Mouse (Mus musculus): Measurements from ENCODE around the gene Ccr1. TPM values are rescaled to one million over a fixed set of nuclear protein-coding genes. Genes with fewer than 3 reads are reported as not detected.

Gene Ccr1
- 3.1 and 4.9 TPM in 2 replicates for polyA plus RNA-seq (2012; rRNA removed)

GRCm38 (mm10) chr9:123968290-123968912 lies at the start of gene Ccr1:
Gene Ccr1, minus strand, starts transcription at chr9:123968692.
- WGBS = 80% methylated on average over 1 of the region's 1 CpGs
- DNase-seq = no peak
- no peak for TF ChIP-seq CTCF (IDR thresholded peaks at IDR 0.05; ENCODE audit: insufficient read depth, low read length)
- no peak for TF ChIP-seq POLR2A (IDR thresholded peaks at IDR 0.05; ENCODE audit: borderline replicate concordance, extremely low read depth, low read depth, low read length)
- H3K4me3 ChIP-seq (replicated peaks; ENCODE audit: extremely low read depth, low read depth, low read length) = no peak within 1 kb of the TSS
- H3K4me1 ChIP-seq (ENCODE audit: control insufficient read depth, insufficient read depth, low read length) = no peaks in the 10 kb centered on the region

GRCm38 (mm10) chr9:124016048-124016447 lies 47.6 kb upstream of the Ccr1 start:
- TF ChIP-seq CTCF (IDR thresholded peaks at IDR 0.05; ENCODE audit: insufficient read depth, low read length) = no peak
- TF ChIP-seq POLR2A (IDR thresholded peaks at IDR 0.05; ENCODE audit: borderline replicate concordance, extremely low read depth, low read depth, low read length) = no peak
- Histone ChIP-seq H3K4me3 (replicated peaks; ENCODE audit: extremely low read depth, low read depth, low read length) (no peak overlapping the region), H3K4me1 (ENCODE audit: control insufficient read depth, insufficient read depth, low read length) (no peaks in the 10 kb centered on the region)
- DNase-seq = no peak
- 65% methylated on average over 2 of the region's 2 CpGs for WGBS

- no peak for DNase-seq
- no peak overlapping the region for H3K4me3 ChIP-seq (replicated peaks; ENCODE audit: extremely low read depth, low read depth, low read length)
- 76% methylated on average over 2 of the region's 2 CpGs for WGBS
- no peaks in the 10 kb centered on the region for H3K4me1 ChIP-seq (ENCODE audit: control insufficient read depth, insufficient read depth, low read length)
- no peak for TF ChIP-seq POLR2A (IDR thresholded peaks at IDR 0.05; ENCODE audit: borderline replicate concordance, extremely low read depth, low read depth, low read length)
- TF ChIP-seq CTCF (IDR thresholded peaks at IDR 0.05; ENCODE audit: insufficient read depth, low read length) = no peak
Observed at GRCm38 (mm10) chr9:124014985-124015652, 46.6 kb upstream of the Ccr1 start.

- Histone ChIP-seq H3K4me3 (replicated peaks; ENCODE audit: extremely low read depth, low read depth, low read length) (no peak overlapping the region), H3K4me1 (ENCODE audit: control insufficient read depth, insufficient read depth, low read length) (no peaks in the 10 kb centered on the region)
- WGBS = 72% methylated on average over 3 of the region's 3 CpGs
- TF ChIP-seq CTCF (IDR thresholded peaks at IDR 0.05; ENCODE audit: insufficient read depth, low read length) (no peak), POLR2A (IDR thresholded peaks at IDR 0.05; ENCODE audit: borderline replicate concordance, extremely low read depth, low read depth, low read length) (no peak)
- DNase-seq = no peak
Observed at GRCm38 (mm10) chr9:124013270-124013669, 44.8 kb upstream of the Ccr1 start.

- TF ChIP-seq POLR2A (IDR thresholded peaks at IDR 0.05; ENCODE audit: borderline replicate concordance, extremely low read depth, low read depth, low read length) = no peak
- TF ChIP-seq CTCF (IDR thresholded peaks at IDR 0.05; ENCODE audit: insufficient read depth, low read length) = no peak
- 58% methylated on average over 2 of the region's 2 CpGs for WGBS
Observed at GRCm38 (mm10) chr9:124012691-124013090, 44.2 kb upstream of the Ccr1 start.

GRCm38 (mm10) chr9:123999784-124000183 lies 31.3 kb upstream of the Ccr1 start:
- 74% methylated on average over 2 of the region's 2 CpGs for WGBS
- H3K4me3 ChIP-seq (replicated peaks; ENCODE audit: extremely low read depth, low read depth, low read length) = no peak overlapping the region
- TF ChIP-seq CTCF (IDR thresholded peaks at IDR 0.05; ENCODE audit: insufficient read depth, low read length) (no peak), POLR2A (IDR thresholded peaks at IDR 0.05; ENCODE audit: borderline replicate concordance, extremely low read depth, low read depth, low read length) (no peak)
- no peaks in the 10 kb centered on the region for H3K4me1 ChIP-seq (ENCODE audit: control insufficient read depth, insufficient read depth, low read length)
- DNase-seq = no peak

More at GRCm38 (mm10) chr9:124012691-124013090, 44.2 kb upstream of the Ccr1 start:
- no peaks in the 10 kb centered on the region for H3K4me1 ChIP-seq (ENCODE audit: control insufficient read depth, insufficient read depth, low read length)
- H3K4me3 ChIP-seq (replicated peaks; ENCODE audit: extremely low read depth, low read depth, low read length) = no peak overlapping the region
- DNase-seq = no peak

- 51% methylated on average over 3 of the region's 3 CpGs for WGBS
- DNase-seq = no peak
- Histone ChIP-seq H3K4me3 (replicated peaks; ENCODE audit: extremely low read depth, low read depth, low read length) (no peak overlapping the region), H3K4me1 (ENCODE audit: control insufficient read depth, insufficient read depth, low read length) (no peaks in the 10 kb centered on the region)
- TF ChIP-seq POLR2A (IDR thresholded peaks at IDR 0.05; ENCODE audit: borderline replicate concordance, extremely low read depth, low read depth, low read length) (no peak), CTCF (IDR thresholded peaks at IDR 0.05; ENCODE audit: insufficient read depth, low read length) (no peak)
Observed at GRCm38 (mm10) chr9:123997719-123998118, 29.2 kb upstream of the Ccr1 start.

GRCm38 (mm10) chr9:123991312-123991906 lies 22.9 kb upstream of the Ccr1 start:
- no peak for DNase-seq
- WGBS = 14% methylated on average over 1 of the region's 1 CpGs
- TF ChIP-seq POLR2A (IDR thresholded peaks at IDR 0.05; ENCODE audit: borderline replicate concordance, extremely low read depth, low read depth, low read length) = no peak
- TF ChIP-seq CTCF (IDR thresholded peaks at IDR 0.05; ENCODE audit: insufficient read depth, low read length) = no peak
- Histone ChIP-seq H3K4me3 (replicated peaks; ENCODE audit: extremely low read depth, low read depth, low read length) (no peak overlapping the region), H3K4me1 (ENCODE audit: control insufficient read depth, insufficient read depth, low read length) (peaks cover 2% of the 10 kb centered on the region; the same call in 1 of the 2 replicates)

- DNase-seq = no peak
- 35% methylated on average over 3 of the region's 3 CpGs for WGBS
- TF ChIP-seq POLR2A (IDR thresholded peaks at IDR 0.05; ENCODE audit: borderline replicate concordance, extremely low read depth, low read depth, low read length) = no peak
- Histone ChIP-seq H3K4me1 (ENCODE audit: control insufficient read depth, insufficient read depth, low read length) (peaks cover 2% of the 10 kb centered on the region; the same call in 1 of the 2 replicates), H3K4me3 (replicated peaks; ENCODE audit: extremely low read depth, low read depth, low read length) (no peak overlapping the region)
Observed at GRCm38 (mm10) chr9:123989671-123990070, 21.2 kb upstream of the Ccr1 start.
